Mouse (Mus musculus) thymus, postnatal 36 days (tissue): ENCODE results near the gene Paqr9.
A peak's percentile ranks its signal among the peaks of the same experiment; 100 is the strongest.
"Not testable (repeated sequence)": the region's sequence is repeated elsewhere in the genome, so short reads cannot be mapped to it uniquely, and the experiment has no call there.

ENCODE experiments used
- DNase-seq, 2 experiments: peaks; one replicate each; pipeline ENCODE4 v3.0.0; 2022; ENCODE audit warnings: mixed read lengths in 2 of 2

Gene Paqr9

DNA sequence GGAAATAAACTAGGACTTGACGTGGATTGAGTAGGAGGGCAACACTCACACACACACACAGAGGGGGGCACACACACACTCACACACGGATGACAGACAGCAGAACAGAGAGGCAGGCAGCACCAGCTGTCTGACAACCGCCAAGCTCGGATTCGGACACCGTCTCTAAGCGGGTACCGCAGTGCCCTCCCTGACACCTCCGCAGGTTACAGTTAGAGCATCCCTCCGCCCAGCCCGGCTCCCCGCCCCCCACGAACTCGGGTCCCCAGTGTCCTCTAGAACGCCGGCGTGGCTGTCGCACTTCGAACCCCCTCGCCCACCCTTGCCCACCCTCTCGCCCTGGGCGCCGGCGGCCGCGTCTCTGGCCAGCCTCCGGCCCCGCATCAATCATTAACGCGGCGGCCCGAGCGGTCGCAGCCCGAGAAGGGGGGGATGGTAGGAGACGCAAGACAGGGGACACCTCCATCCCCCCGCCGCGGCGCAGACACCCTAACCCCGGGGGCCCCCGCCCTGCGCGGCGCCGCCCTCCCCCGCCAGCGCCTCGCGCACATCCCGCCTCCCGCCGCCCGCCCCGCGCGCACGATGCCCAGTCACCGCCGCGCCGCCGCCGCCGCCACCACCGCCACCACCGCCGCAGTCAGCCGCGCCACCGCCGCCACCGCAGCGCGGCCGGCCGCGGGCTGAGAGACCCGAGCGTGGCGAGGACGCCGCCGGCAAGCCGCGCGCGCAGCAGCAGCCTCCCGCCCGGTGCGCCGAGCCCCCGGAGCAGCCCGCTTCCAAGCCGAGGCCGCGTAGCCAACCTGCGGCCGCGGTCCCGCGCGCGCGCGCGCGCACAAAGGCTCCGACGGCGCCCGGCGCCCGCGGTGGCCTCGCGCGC, at the start of gene Paqr9:
Paqr9 (plus strand) TSS at position 599 of the 877 bp plus-strand sequence.
- peak in 1 of 2 experiments; percentile 5 for DNase-seq

DNA sequence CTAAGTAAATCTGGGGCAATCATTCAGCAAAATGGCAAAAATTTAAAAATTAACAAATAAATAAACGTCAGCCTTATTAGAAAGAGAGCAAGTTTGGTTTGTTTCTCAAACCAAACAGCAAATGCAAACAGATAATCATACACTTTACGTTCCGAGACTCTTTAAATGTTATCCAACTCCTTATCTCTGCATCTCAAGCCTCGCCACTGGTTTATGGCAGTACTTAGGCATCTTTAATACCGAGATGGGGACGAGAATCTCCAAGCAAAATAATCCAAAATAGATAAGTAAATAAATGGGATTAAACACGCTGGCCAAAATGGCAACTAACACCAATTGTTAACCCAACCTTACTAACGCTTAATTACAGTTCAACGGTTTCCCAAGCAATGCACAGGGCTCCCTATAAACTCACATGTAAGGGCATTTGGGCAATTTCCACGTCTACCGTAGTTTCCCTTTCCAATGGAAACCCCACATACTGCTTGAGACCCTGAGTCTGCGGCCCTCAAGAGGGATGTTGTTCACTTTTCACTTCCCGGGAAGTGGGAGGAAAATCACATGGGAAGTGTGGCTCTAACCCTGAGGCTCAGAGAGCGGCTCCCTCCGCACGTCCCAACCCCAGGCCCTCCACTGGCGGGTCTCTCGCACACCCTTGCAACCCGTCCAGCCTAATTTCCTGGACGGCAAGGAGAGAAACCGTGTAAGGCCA, 48.6 kb upstream of the Paqr9 start:
- no peak for DNase-seq

DNA sequence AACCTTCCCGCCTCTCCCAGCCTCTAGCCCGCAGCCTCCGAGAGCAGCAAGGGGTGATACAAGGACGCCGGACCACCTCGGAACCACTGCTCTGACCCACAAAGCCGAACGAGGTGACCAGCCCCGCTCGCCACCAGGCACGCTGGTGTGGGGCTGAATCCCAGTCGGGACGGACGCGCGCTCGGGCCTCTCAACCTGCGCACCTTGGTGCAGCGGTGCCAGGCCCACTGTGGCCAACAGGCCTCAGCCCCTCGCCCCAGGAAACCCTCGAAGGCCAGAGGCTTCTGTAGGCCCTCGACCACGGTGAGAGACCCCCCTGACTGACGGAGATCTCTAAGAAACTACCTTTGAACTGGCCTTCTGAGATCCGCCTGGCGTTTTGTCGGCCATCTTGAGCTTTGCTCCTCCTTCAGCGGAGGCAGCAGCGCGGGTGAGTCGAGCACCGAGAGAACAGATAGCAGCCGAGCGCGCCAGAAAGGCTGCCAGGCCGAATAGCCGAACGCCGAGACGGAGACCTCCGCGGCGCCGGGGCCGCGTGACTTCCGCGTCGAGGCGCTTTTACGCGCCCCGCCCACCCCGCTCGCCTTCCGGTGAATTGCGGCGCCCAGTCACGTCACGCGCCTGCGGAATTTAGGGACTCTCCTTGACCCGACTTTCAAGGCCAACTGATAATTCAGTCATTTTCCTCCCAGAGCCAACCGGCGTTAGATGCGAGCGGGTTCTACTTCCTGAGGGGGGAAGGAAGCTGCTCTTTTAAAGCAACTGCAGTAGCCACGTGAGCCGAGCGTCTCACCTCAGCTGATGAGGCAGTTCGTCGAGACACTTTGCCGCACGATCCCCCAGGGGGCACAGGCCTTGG, 47.8 kb upstream of the Paqr9 start, which contains the start of gene U2surp:
U2surp (minus strand) TSS at position 525 of the 859 bp plus-strand sequence.
- peak; percentile 94 to 95 for DNase-seq

DNA sequence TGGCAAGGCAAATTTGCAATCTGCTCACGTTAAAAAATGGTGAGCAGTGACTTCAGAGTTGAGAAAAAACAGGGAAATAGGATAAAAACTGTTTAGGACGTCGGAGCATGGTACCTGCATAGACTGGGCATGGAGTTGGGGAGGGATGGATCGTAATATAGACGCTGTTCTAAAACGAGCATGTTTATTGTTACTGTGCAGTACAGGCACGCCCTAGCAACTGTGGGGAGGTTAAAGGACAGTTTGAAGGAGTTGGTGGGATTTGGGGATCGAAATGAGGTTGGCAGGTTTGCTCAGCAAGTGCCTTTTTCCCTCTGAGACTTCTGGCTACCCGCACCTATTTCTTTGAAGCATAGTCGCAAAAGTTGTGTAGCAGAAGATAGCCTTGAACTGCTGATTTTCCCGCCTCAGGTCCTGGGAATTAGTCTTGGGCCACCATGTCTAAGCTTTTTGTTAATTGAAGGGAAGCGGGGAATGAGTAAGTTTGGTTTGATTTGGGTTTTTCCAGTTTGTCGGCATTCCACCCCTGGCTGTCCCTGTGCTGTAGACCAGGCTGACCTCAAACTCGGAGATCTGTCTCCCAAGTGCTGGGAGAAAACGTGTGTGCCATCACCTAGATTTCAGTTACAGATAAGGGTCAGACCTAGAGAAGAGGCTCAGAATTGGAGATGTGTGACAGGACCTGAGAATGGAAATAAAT, 47.0 kb upstream of the Paqr9 start:
- DNase-seq: peak in 1 of 2 experiments; percentile 5

DNA sequence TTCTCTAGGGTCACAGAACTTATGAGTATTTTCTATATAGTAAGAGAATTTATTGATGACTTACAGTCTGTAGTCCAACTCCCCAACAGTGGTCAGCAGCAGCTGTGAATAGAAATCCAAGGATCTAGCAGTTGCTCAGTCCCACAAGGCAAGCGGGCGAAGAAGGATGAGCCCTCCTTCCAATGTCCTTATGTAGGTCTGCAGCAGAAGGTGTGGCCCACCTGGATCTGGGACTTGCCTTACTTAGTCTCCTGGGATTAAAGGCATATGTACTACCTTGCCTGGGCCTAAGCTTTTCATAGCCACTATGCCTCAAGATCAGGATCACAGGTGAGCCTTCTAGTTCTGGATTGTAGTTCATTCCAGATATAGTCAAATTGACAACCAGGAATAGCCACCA, 45.7 kb upstream of the Paqr9 start:
- no peak for DNase-seq

DNA sequence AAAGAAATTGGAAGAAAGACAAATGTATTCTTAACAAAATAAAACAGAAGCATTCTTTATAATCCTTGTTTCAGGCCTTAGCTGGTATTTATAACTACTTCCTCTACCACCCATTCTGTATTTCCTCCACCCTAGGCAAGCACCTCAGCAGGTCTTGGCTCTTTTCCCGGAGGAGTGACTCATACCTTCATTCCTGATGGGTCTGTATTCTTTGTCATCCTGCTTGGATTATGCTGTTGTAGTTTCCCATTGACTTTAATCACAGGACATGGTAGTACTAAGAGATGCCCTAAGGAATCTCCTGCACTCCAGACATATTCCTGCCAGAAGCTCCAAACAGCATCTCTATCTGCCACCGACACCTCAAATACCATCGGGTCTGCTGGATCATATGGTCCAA, 45.1 kb upstream of the Paqr9 start:
- DNase-seq: not testable (repeated sequence)

DNA sequence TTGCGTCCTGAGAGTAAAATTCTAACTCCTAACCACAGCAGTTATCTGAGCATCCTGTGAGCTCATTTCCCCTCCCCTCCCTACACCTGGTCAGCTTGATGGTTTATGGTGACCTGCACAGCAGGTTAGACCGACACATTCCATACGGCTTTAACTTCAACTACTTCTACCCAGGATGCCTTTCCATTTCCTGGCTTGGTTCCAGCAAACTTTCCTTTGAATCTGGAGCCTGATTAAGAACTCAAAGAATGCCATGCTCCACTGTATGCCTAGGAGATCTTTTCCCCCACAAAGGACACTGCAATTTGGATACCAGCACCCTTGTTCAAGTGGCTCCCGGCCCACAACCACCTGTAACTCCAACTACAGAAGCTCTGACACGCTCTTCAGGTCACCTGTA, 38.9 kb upstream of the Paqr9 start:
- DNase-seq: no peak

DNA sequence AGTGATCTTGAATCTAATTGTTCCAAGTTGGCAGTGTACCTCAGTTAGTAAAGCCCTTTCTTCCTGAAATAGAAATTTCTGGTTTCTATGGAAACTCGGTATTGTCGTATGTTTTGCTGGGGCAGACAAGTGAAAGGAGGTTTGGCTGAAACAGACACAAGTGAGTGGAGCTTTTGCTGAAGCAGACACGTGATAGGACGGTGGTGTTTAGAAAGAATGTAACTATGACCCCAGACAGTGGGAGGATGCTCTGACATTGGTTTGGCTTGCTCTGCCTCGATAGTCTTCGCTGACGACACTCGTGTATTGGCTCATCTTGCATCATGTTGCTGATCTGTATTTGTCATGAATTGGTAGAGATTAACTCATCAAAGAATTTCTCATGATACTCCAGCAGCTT, 38.4 kb upstream of the Paqr9 start:
- no peak for DNase-seq

DNA sequence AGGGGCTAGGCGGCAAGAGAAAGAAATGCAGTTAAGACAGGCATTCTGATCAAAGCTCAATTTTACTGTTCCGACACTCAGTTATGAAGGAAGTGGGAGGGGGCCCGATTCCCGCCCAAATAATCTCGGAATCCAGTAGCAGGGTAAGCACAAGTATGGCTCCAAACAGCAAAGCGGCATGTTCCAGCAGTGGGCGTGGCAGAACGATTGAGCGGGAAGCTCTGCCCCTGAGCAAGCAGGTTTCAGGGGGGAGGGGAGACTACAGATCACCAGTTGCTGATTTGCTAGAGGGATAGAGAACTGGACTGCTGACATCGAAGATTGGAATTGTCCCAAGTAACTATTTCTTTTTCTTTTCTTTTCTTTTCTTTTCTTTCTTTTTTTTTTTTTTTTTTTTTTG, 37.9 kb upstream of the Paqr9 start:
- no peak for DNase-seq

DNA sequence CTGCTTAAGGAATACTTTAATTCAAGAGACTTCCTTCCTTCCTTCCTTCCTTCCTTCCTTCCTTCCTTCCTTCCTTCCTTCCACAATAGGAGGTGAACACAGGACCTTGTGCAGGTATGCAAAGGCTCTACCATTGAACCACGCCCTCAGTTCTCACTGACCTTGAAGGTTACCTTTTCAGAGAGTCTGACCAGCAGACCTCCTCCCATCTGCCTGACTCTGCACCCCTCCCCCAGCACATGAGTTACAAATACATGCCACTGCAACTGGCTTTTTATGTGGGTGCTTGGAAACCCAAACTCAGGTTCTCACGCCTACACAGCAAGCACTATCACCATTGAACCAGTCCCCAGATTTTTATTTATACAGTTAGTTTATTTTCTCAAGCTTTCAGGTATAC, 36.9 kb upstream of the Paqr9 start:
- no peak for DNase-seq

DNA sequence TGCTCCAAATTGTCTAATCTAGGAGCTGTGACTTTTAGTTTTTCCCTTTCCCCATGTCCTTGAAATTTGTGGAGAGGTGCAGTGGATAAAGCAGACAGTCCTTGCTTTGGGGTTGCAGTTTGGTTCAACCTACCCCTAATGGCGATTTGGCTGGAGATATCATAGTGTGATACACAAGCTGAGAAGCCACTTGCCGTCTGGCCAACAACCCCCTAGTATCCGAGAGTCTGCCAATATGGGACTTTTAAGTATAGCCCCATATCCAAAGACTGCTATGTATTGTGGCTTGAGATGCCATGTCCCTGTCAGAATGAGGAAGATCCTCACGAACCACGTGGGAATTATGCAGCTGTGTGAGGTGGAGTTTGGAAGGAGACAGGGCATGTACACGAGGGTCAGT, 34.1 kb upstream of the Paqr9 start:
- DNase-seq: no peak

DNA sequence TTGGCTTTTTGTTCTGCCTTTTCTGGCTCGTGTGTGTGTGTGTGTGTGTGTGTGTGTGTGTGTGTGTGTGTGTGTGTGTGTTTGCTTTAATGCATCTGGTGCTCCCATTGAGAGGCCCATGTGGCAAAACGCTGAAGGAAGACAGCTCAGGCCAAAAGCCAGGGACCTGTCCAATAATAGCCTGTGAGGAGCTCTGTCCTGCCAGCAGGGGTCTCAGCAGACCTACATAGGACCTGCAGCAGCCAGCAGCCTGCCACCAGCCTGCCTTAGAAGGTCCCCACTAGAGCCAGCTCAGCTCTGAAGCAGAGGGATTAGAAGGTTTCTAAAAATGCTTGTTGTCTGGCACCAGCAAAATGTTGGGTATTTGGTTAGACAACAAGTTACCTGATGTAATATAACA, 33.5 kb upstream of the Paqr9 start:
- DNase-seq: no peak

DNA sequence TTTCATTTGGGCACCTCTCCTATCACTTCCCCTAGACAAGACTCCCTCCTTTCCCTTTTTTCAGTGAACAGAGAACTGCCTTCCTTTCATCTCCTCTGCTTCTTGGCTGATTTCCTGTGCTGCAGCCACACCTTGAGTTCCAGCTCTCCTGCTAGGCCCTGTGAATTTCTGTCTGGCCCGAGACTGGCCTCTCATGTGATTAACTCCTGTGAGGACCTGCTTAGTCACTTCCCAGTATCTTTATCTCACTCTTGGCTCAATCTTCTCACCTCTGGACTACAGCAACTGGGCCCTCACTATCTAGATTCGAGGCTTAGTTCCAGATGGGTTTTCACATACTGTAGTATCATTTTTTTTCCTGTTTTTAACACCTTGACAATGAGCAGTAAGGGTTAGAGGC, 31.8 kb upstream of the Paqr9 start:
- no peak for DNase-seq

DNA sequence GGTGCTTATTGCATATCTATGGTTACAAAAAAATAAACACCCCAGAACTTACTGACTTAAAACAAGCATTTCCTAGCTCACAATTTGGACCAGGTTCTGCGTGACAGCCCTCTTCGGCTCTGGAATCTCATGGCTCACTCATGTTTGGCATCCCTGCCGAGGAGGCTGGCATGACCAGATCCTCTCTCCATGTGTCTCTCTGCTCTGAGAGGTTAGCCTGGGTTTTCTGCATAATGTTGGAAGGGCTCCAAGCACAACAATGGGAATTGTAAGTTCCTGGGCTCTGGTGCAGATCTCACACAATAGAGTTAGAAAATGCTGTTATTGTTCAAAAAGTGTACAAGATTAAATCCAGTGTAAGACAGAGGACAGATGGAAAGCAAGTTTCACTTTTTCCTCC, 28.3 kb upstream of the Paqr9 start:
- DNase-seq: no peak

DNA sequence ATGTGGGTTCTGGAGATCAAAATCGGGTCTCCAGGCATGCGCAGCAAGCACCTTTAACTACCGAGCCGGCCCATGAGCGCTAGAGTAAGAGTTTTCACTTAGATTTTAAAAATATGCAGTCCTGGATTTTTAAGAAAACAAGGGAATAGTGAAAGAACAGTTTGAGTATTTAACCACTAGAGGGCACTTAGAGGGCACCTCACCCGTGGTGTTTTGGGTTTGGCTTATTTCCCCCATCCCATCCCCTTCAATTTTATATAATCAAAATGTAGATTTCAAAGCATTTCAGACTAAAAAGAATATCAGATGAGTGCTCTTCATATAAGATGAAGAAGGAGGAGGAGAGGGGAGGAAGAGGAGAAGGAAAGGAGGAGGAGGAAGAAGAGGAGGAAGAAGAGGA, 25.6 kb upstream of the Paqr9 start:
- DNase-seq: no peak

DNA sequence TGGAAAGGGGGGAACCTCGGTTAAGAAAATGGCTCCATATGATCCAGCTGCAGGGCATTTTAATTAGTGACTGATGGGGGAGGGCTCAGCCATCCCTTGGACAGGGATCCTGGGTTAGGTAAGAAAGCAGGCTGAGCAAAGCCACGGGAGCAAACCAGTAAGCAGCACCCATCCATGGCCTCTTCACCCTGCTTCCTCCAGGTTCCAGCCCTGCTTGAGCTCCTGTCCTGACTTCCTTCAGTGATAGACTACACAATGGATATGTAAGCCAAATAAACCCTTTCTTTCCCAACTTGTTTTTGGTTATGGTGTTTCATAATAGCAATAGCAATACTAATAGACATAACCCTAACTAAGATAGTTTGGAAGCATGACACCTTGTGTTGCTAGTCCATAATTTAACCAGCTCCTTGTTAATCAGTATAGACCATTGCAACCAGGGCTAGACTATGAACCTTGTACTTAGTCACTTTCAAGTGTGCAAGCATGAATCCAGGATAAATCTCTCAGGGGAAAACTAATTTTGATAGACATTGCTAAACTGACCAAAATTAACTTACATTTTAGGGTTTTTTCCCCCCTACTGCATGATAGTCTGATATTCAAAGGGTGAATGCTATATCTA, 20.2 kb upstream of the Paqr9 start:
- DNase-seq: no peak

DNA sequence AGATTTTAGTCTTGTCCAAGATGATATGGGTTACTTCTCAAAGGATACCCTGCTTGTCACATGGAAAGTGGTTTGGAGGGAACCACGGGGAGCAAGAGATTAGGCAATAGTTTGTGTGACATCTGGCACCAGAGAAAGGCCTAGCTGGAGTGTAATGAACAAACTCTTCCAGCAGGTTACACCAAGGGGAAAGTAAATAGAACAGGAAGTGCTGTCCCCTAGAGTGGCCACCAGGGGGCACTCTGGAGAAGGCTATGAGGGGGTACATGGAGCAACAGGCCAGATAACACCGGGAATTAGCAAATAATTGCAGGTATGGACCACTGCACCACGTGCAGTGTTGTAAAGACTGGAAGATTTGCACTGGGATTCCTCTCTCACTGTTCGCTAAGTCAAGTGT, 19.0 kb upstream of the Paqr9 start:
- peak; percentile 29 to 35 for DNase-seq

DNA sequence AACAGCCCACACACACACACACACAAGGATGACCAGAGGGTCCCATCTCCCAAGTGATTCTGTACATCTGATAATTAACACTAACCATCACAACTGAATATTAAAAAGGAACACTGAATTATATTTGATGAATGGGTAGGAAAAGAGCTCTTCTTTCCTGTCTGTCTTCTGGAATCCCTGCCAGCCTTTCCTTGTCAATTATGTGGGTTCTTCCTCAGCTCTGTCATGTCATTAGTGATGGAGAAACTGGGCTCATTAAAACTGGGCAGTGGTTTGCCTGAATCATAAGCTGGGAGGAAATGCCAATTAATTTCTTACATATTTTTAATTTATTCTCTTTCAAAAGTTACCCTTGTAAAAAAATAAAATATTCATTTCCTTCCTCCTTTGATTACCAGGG, 18.2 kb upstream of the Paqr9 start:
- DNase-seq: no peak

DNA sequence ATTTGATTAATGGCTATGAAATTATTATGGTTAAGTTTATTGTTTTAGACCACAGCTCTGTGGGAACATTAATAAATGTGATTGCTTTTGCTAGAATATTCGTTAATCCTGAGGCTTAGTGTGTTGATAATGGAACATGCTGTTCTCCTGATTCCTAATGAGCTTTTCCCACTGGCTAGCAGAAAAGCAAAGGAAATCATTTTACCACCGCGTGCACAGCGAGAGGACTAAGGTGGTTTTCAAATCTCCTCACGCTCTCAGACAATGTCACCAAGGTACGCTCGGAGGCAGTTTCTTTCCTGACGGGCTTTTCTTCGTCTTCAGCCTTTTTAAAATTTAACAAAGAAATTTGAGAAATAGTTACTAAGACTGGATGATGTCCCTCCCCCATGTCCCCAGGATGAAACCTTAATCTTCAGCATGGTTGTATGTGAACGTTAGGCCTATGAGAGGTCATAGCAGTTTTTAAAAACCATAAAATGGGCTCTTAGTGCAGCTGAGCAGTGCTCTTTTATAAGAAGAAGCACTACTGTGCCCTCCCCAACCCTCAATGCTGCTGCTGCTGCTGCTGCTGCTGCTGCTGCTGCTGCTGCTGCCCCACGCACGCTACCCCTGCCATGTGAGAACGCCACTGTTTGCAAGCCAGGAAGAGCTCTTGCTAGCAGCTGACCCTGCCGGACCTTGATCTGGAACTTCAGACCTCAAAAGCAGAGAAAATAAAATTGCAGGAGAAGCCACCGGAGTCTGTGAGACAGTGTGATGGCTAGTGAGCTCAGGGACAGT, 17.6 kb upstream of the Paqr9 start:
- no peak for DNase-seq

DNA sequence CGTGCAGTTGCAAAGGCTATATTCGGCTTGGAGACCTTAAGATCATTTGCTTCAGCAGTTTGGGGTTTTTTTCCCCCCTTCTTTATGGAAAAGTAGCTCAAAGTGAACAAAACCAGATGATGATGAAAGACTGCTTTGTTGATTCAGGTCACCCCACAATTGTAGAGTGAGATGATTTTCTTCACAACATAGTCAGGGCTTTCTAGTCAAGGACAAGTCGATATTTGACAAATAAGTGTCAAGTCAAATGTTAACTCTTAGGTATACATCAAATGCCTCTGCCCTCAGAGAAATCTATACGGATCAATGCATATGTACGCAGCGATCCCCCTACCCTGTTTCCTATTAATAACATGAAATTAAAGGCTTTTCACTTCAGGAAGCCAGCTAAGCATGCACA, 17.0 kb upstream of the Paqr9 start:
- DNase-seq: no peak

DNA sequence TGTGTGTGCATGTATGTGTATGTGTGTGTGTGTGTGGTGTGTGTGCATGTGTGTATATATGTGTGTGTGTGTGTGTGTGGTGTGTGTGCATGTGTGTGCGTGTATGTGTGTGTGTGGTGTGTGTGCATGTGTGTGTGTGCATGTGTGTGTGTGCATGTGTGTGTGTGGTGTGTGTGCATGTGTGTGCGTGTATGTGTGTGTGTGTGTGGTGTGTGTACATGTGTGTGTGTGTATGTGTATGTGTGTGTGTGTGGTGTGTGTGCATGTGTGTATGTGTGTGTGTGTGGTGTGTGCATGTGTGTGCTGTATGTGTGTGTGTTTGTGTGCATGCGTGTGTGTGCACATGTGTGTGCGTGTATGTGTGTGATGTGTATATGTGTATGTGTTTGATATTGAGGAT, 14.9 kb upstream of the Paqr9 start:
- DNase-seq: no peak
